Mouse (Mus musculus) limb, embryonic 13.5 days (tissue): ENCODE results near the gene Slc29a2. TPM values are rescaled to one million over a fixed set of nuclear protein-coding genes. Genes with fewer than 3 reads are reported as not detected.
A peak's percentile ranks its signal among the peaks of the same experiment; 100 is the strongest.

Source experiments
- ATAC-seq: fragments of 200-750 bp; cut with Nextera tagmentation; 2 replicates; pipeline ENCODE4 v1.8.0; 2017; ENCODE audit warnings: low read depth, moderate number of reproducible peaks, moderate TSS enrichment; ENCODE audit not compliant: low FRiP score
- H3K27ac ChIP-seq: fragments of 300-500 bp; sonication (generic); 2 replicates; pipeline ENCODE4 v1.5.1; 2015; ENCODE audit warnings: inconsistent platforms, mild to moderate bottlenecking, moderate library complexity
- H3K27me3 ChIP-seq: fragments of 300-500 bp; sonication (generic); 2 replicates; pipeline ENCODE4 v1.6.1; 2015; ENCODE audit warnings: mild to moderate bottlenecking, inconsistent platforms
- H3K36me3 ChIP-seq: fragments of 300-500 bp; sonication (generic); 2 replicates; pipeline ENCODE4 v1.6.1; 2015; ENCODE audit warnings: inconsistent platforms, mild to moderate bottlenecking, moderate library complexity
- H3K4me1 ChIP-seq: fragments of 300-500 bp; sonication (generic); 2 replicates; pipeline ENCODE4 v1.6.1; 2015; ENCODE audit warnings: inconsistent platforms
- H3K4me2 ChIP-seq: fragments of 300-500 bp; sonication (generic); replicated peaks from 2 replicates; pipeline ENCODE4 v1.6.1; 2015; ENCODE audit warnings: inconsistent platforms, mild to moderate bottlenecking, moderate library complexity
- H3K4me3 ChIP-seq: fragments of 300-500 bp; sonication (generic); 2 replicates; pipeline ENCODE4 v1.5.1; 2015; ENCODE audit warnings: moderate library complexity, mild to moderate bottlenecking, inconsistent platforms
- H3K9ac ChIP-seq: fragments of 300-500 bp; sonication (generic); 2 replicates; pipeline ENCODE4 v1.6.1; 2015; ENCODE audit warnings: mild to moderate bottlenecking, inconsistent platforms
- H3K9me3 ChIP-seq: fragments of 300-500 bp; sonication (generic); 2 replicates; pipeline ENCODE4 v1.6.1; 2016; ENCODE audit warnings: inconsistent platforms
- WGBS: fragments of 180-500 bp; shearing (Covaris S2); methylation state at CpG from one replicate; pipeline ENCODE4 v1.1.7; 2015; 5-methylcytosine and 5-hydroxymethylcytosine counted together
- polyA plus RNA-seq: library from polyadenylated mRNA; unstranded; fragments of >200 nt; fragmentation: Nextera tagmentation; extraction: Ambion mirVana; gene quantifications from 2 replicates; pipeline ENCODE4 v1.2.1, GENCODE M21; 2015

Slc29a2 gene
- 5.7 and 6.0 TPM in 2 replicates for polyA plus RNA-seq

- H3K9ac ChIP-seq = peak within 1 kb of the TSS; percentile 78
- peak within 1 kb of the TSS; percentile 81 for H3K4me2 ChIP-seq
- H3K27me3 ChIP-seq = no peaks in the 10 kb centered on the region
- under 1% methylated on average over 62 of the region's 62 CpGs for WGBS
- peak within 1 kb of the TSS; percentile 53 for H3K4me3 ChIP-seq
- H3K9me3 ChIP-seq = no peaks in the 10 kb centered on the region
- peaks cover 6% of the 10 kb centered on the region for H3K4me1 ChIP-seq
- peak; percentile 94 for ATAC-seq
- H3K27ac ChIP-seq = peak within 1 kb of the TSS; percentile 70; the same call in 1 of the 2 replicates
- H3K36me3 ChIP-seq = peaks cover 17% of the 10 kb centered on the region
Measured at GRCm38 (mm10) chr19:5023621-5024479, at the start of gene Slc29a2. Slc29a2 (plus strand) TSS chr19:5023860.

- Histone ChIP-seq H3K4me1 (no peaks in the 10 kb centered on the region), H3K9me3 (no peaks in the 10 kb centered on the region), H3K4me3 (no peak overlapping the region), H3K27me3 (peaks cover 39% of the 10 kb centered on the region), H3K9ac (no peak overlapping the region), H3K4me2 (no peak overlapping the region), H3K27ac (no peak overlapping the region), H3K36me3 (no peaks in the 10 kb centered on the region)
- ATAC-seq = no peak
Measured at GRCm38 (mm10) chr19:4981767-4982166, 41.9 kb upstream of the Slc29a2 start.

- no peak overlapping the region for H3K27ac ChIP-seq
- H3K36me3 ChIP-seq = no peaks in the 10 kb centered on the region
- no peak overlapping the region for H3K4me2 ChIP-seq
- H3K9me3 ChIP-seq = no peaks in the 10 kb centered on the region
- H3K27me3 ChIP-seq = peaks cover 74% of the 10 kb centered on the region
- H3K9ac ChIP-seq = no peak overlapping the region
- H3K4me1 ChIP-seq = no peaks in the 10 kb centered on the region
- H3K4me3 ChIP-seq = no peak overlapping the region
- ATAC-seq = no peak
- 4% methylated on average over 13 of the region's 13 CpGs for WGBS
Measured at GRCm38 (mm10) chr19:4989013-4989412, 34.6 kb upstream of the Slc29a2 start.

DNA sequence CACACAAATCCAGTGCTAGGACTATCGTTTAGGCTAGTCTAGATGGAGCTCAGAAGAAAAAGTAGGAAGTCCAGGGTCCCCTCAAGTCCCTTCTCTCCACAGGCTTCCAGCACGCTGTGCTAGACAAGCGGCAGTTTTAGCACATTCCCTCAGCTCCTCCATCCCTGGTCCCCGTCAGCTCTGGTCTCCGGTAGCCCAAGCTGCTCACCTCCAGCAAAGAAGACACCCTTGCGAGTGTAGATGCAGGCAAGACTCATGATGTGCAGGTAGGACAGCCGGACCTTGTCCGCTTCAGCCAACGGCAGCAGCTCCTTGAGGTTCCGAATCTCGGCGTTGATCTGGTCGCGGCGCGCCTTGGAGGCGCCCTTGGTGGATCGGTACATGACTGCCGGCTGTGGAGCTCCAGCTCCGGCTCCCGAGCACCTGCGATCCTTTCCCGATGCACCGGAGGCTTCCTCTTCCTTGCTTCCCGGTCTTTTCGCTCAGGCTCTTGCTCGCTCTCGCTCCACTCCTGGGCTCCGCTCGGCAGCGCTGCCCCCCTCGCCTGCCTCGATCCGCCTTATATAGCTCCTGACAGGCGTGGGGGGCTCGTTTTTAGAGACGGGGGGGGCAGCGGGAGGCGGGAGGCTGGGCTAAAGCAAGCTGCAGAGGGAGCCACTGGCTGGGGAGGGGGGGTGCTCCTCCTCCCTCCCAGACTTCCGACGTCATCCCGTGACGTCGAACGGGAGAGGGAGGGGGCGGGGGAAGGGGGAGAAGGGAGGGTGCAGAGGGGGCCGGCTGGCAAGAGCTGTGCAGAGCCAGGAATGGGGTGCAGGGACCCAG lies 34.0 kb upstream of the Slc29a2 start:
- H3K4me3 ChIP-seq = no peak overlapping the region
- H3K27ac ChIP-seq = no peak overlapping the region
- ATAC-seq = no peak
- 20% methylated on average over 46 of the region's 47 CpGs for WGBS
- no peaks in the 10 kb centered on the region for H3K4me1 ChIP-seq
- H3K9me3 ChIP-seq = no peaks in the 10 kb centered on the region
- no peak overlapping the region for H3K9ac ChIP-seq
- no peak overlapping the region for H3K4me2 ChIP-seq
- peaks cover 74% of the 10 kb centered on the region for H3K27me3 ChIP-seq
- no peaks in the 10 kb centered on the region for H3K36me3 ChIP-seq

DNA sequence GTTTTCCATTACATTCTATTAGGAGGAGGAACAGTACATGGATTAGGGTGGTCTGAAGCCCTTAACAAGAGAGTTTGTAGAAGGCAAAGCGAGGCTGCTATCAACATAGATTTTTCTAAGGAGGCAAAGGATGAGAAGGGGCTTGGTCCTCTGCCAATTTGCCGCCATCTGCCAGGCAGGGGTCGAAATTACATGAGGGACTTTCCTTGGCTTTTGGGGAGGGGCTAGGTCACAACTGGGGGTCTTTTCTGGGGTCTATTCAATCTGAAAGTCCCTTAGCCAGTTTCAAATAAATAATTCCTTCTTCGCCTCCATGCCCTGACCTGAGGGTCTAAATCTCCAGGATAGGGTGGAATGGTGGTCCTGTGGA lies 33.4 kb upstream of the Slc29a2 start, which contains the start of gene Npas4:
Npas4 (minus strand) TSS at position 61 of the 370 bp plus-strand sequence.
- no peaks in the 10 kb centered on the region for H3K4me1 ChIP-seq
- H3K4me3 ChIP-seq = no peak within 1 kb of the TSS
- no peak within 1 kb of the TSS for H3K9ac ChIP-seq
- H3K27me3 ChIP-seq = peaks cover 70% of the 10 kb centered on the region
- H3K36me3 ChIP-seq = no peaks in the 10 kb centered on the region
- H3K4me2 ChIP-seq = no peak within 1 kb of the TSS
- H3K27ac ChIP-seq = no peak within 1 kb of the TSS
- ATAC-seq = no peak
- 21% methylated on average over 4 of the region's 4 CpGs for WGBS
- no peaks in the 10 kb centered on the region for H3K9me3 ChIP-seq

DNA sequence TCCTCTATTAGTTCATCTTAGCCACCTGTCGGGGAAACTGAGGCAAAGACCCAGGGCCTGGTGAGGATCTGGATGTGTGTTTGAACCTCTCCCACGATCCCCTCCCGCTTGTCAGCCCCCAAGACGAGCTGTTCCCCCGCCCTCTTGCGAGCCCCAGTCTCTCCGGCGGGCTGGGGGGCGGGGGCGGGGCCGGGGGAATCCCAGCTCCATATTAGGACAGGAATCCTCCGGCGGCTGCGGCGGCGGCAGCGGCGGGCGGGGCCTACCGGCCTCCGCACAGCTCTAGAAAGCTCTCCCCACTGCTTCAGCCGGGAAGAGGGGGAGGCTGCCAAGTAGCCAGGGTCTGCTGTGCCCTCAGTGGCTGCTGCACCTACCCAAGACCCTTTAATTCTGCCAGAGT lies 32.9 kb upstream of the Slc29a2 start:
- WGBS = 3% methylated on average over 18 of the region's 22 CpGs
- no peaks in the 10 kb centered on the region for H3K4me1 ChIP-seq
- no peak overlapping the region for H3K27ac ChIP-seq
- H3K4me2 ChIP-seq = no peak overlapping the region
- no peak overlapping the region for H3K4me3 ChIP-seq
- no peak overlapping the region for H3K9ac ChIP-seq
- ATAC-seq = no peak
- H3K27me3 ChIP-seq = peaks cover 69% of the 10 kb centered on the region
- no peaks in the 10 kb centered on the region for H3K36me3 ChIP-seq
- H3K9me3 ChIP-seq = no peaks in the 10 kb centered on the region

- H3K4me1 ChIP-seq = no peaks in the 10 kb centered on the region
- 17% methylated on average over 8 of the region's 8 CpGs for WGBS
- H3K4me3 ChIP-seq = no peak overlapping the region
- H3K36me3 ChIP-seq = no peaks in the 10 kb centered on the region
- no peak overlapping the region for H3K4me2 ChIP-seq
- H3K9ac ChIP-seq = no peak overlapping the region
- ATAC-seq = no peak
- peaks cover 62% of the 10 kb centered on the region for H3K27me3 ChIP-seq
- no peaks in the 10 kb centered on the region for H3K9me3 ChIP-seq
- H3K27ac ChIP-seq = no peak overlapping the region
Measured at GRCm38 (mm10) chr19:4992371-4992770, 31.3 kb upstream of the Slc29a2 start.

DNA sequence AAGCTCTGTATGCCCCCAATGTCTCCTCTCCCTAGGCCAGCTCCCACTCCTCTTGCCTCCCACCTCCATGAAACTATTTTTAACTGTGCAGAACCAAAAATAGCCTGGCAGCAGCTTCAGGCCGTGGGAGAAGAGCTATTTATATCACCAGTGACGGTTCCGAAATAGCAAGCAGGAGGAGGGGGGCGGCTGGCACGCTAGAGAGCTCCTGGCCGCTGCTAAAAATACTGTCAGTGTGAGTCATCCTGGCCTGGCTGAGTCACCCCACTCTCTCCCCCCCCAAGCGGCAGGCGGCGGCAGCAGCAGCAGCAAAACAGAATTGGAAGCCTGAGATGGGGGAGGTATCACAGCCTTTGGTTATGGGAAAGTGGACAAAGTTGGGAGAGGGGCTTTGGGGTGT lies 30.8 kb upstream of the Slc29a2 start:
- Histone ChIP-seq H3K27ac (no peak overlapping the region), H3K4me1 (no peaks in the 10 kb centered on the region), H3K4me3 (no peak overlapping the region), H3K36me3 (no peaks in the 10 kb centered on the region), H3K4me2 (no peak overlapping the region), H3K9me3 (no peaks in the 10 kb centered on the region), H3K9ac (no peak overlapping the region), H3K27me3 (peaks cover 62% of the 10 kb centered on the region)
- 10% methylated on average over 9 of the region's 9 CpGs for WGBS
- 0 out of 2 replicates have a peak, but pooled peaks have one; percentile 36 for ATAC-seq

- 63% methylated on average over 5 of the region's 5 CpGs for WGBS
- H3K27me3 ChIP-seq = peaks cover 64% of the 10 kb centered on the region
- no peak for ATAC-seq
- no peak overlapping the region for H3K4me2 ChIP-seq
- no peak overlapping the region for H3K27ac ChIP-seq
- no peak overlapping the region for H3K9ac ChIP-seq
- H3K9me3 ChIP-seq = no peaks in the 10 kb centered on the region
- no peak overlapping the region for H3K4me3 ChIP-seq
- H3K4me1 ChIP-seq = no peaks in the 10 kb centered on the region
- H3K36me3 ChIP-seq = no peaks in the 10 kb centered on the region
Measured at GRCm38 (mm10) chr19:4994043-4994442, 29.6 kb upstream of the Slc29a2 start.

DNA sequence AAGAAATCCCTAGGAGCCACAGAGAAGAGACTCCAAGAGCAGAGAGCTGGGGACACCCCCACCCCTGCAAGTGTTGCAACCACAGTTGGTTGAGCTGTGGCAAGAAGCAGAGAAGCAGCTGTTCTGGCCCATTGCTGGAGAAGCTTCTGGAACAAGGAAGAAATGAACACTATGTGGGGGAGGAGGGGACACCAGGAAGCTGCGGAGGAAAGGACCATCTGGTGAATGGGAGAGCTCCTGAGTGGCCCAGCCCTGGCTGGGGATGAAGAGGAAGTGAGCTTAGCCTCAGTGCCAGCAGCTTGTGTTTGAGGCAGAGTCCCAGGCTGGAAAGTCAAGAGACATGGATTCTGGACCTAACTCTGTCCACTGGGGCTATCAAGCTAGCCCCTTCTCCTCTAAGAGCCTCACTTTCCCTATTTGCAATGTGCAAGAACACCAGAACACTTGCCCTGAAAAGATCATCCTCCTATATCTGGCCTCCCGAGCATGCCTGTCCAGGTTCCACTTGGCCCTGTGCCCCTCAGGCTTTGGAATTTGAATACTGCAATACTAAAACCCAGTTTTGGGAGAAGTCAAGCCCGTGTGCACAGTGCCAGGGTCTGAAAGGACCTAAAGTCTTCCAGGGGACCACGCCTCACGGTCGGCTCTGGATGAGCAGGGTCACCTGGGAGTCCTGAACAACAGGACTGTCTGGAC lies 24.1 kb upstream of the Slc29a2 start:
- ATAC-seq = no peak
- peaks cover 8% of the 10 kb centered on the region for H3K4me1 ChIP-seq

DNA sequence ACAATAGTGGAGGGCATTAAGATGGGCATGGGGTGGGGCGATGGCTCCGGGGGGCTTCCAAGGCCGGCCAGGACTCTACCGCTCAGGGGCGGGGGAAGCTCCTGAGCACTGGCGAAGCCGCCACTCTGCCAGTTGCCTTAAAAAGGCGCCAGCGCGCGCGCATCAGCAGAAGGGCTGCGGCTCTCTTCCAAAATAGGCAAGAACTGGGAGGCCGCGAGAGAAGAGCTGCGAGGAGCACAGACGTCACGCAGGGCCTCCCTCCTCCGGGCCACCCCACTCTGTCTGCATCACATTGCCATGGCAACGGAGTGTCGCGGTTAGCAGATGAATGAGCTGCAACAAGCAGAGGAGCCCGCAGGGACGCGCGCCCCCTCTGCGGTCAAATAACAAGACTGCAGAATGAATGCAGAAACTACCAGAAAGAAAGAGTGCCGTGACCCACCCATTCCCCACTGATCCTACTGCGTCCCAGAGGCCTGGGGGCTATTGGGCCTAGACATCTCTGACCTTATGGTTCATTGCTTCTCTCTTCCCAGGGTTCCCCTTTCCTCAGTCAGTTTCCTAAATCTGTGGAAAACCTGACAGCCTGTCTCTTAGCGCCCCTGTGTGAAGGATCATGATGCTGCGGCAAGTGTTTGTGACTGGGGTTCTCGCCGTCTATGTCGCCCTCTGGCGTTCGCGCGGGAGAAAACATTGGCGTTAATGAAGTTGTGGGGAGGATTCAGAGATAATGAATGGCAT lies 21.8 kb upstream of the Slc29a2 start:
- H3K4me1 ChIP-seq = peaks cover 8% of the 10 kb centered on the region
- no peaks in the 10 kb centered on the region for H3K9me3 ChIP-seq
- peak overlapping the region; percentile 67 for H3K4me2 ChIP-seq
- H3K4me3 ChIP-seq = peak overlapping the region; percentile 34
- H3K27ac ChIP-seq = peak overlapping the region; percentile 17; the same call in 1 of the 2 replicates
- ATAC-seq = peak; percentile 89
- peaks cover 20% of the 10 kb centered on the region for H3K27me3 ChIP-seq
- no peaks in the 10 kb centered on the region for H3K36me3 ChIP-seq
- peak overlapping the region; percentile 55; the same call in 1 of the 2 replicates for H3K9ac ChIP-seq
- WGBS = under 1% methylated on average over 39 of the region's 39 CpGs

More for the DNA sequence above, 24.1 kb upstream of the Slc29a2 start:
- H3K4me2 ChIP-seq = no peak overlapping the region
- H3K4me3 ChIP-seq = no peak overlapping the region
- no peaks in the 10 kb centered on the region for H3K9me3 ChIP-seq
- WGBS = 67% methylated on average over 6 of the region's 6 CpGs
- H3K27ac ChIP-seq = no peak overlapping the region
- H3K36me3 ChIP-seq = no peaks in the 10 kb centered on the region
- H3K9ac ChIP-seq = no peak overlapping the region
- peaks cover 26% of the 10 kb centered on the region for H3K27me3 ChIP-seq
